Mouse (Mus musculus) left cerebral cortex, postnatal 14 days (tissue): Measurements from ENCODE around the gene Cidec. TPM values are rescaled to one million over a fixed set of nuclear protein-coding genes. Genes with fewer than 3 reads are reported as not detected.

Experiments used
- DNase-seq, 2 experiments: peaks; one replicate each; pipeline ENCODE4 v3.0.0; 2021 to 2022; ENCODE audit warnings: low spot score in 2 of 2, mixed read lengths in 1 of 2
- intact Hi-C: fragments of 180-260 bp; cut with DNase I; formaldehyde crosslinking; loops from one replicate; pipeline ENCODE4 v1.15.1; 2025
- microRNA-seq, 2 experiments: library from miRNA; unstranded; fragments of <30 nt; microRNA quantifications; one replicate each; pipeline ENCODE4 v1.2.0; 2022
- total RNA-seq, 2 experiments: library from RNA; stranded (reverse); gene quantifications; 2 replicates each; pipeline ENCODE4 v1.2.3; 2021

Gene Cidec
- total RNA-seq, 2 experiments from 2014 or later = not detected

DNA sequence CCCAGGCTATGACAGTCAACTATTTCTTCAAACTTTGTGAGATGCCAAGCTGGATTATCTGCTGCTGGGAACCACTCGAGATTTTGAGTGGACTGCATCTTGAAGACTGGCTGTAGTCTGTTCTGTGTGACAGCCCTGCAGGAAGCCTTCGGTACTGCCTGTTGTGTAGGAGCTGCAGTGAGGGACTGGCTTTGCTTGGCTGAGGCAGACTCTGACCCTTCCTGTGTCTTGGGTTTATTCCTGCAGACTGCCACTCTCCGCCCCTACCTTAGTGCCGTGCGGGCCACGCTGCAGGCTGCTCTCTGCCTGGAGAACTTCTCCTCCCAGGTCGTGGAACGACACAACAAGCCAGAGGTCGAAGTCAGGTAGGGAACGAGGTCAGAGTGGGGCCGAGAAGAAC lies 55.1 kb downstream of the Cidec start:
- intact Hi-C loops = no loop called here
- no peak for DNase-seq

DNA sequence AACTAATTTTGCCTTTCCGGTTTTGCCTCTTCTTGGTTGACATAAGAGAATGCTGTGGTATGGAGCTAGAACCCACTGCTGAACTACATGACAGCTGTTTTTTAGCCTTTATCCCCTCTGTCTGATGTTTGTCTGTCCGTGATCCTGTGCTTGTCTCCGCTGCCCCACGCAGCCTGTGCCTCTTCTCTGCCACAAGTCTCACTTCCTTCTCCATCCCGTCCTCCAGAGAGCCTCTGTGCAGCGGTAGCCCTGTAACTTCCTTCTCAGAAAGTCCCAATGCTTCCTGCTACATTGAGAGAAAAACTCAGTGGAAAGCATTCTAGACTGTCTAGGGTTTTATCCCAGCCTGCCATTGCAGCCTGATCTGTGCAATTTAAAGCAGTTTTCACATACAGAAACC lies 56.3 kb downstream of the Cidec start:
- intact Hi-C loops = loop anchor here (5.0 kb wide), 1 partner anchor 37 kb away; the partner anchor contains the start of gene Camk1
- no peak for DNase-seq

DNA sequence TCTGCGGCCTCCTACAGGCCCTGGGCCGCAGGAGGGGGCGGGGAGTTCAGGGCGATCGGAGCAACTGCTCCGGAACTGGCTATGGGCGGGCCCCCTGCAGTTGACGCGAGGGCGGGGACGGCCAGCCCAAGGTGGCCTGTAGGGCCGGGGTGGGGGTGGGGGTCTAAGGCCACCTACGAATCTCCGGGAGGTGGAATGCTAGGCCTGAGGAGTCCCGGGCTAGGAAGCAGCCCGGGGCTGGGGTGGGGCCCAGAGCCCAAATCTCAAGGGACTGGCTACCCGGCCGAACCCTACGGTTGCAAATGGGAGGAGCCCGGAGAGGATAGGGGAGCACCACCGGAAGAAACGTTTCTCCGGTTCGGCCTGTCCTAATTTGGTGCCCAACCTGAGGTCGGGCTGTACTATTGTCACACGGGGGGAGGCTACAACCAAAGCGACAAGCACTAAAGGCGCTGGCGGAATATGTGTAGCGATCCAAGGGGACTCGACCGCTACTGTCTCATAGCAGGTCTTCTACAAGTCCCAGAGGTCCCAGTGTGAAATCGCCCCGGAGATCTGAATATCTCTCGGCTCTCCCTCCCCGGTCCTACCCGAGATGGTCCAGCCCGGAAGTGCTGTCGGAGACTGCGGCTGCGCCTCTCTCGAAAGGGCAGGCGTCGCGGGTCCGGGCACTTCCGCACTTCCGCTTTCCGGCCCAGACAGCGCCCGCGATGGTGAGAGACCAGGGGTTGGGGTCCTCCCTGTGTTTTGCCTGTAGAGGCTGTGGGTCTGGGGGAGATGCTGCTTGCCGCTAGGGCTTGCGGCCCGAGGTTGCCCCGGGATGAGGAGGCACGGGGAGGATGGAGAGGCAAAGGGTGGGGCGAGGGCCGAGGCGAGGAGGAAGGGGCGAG lies 57.8 kb downstream of the Cidec start, which contains the start of the genes Tada3 and Arpc4:
TSS of gene Tada3 (minus strand) at position 388 of the 890 bp plus-strand sequence.
TSS of gene Arpc4 (plus strand) at position 620 of the 890 bp plus-strand sequence.
- intact Hi-C loops = loop anchor here (5.0 kb wide), 1 partner anchor 35 kb away; the partner anchor contains the start of gene Camk1
- DNase-seq = peak; percentile 91 to 93

DNA sequence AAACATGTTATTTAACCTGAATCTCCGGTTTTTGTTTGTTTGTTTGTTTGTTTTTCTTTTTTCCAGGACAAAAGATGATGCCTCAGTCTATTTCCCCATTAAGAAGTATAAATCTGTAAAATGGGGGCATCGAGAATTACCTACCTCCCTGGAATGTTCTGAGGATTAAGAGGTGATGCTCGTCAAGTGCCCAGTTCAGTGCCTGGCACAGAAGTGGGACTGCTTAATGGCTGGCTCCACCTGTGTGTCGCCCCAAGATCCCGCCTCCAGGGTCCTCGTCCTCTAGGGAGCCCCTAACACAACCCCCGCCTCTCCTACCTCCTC lies 58.4 kb downstream of the Cidec start:
- intact Hi-C loops = loop anchor here (5.0 kb wide), 1 partner anchor 35 kb away; the partner anchor contains the start of gene Camk1
- no peak for DNase-seq

Small RNA genes lying within 50 kb of the gene (microRNA-seq; reads per million reads assigned to microRNA genes)
- gene Gm24387 = 0 reads per million in 2 experiments

Other genes starting within 250 kb of the Cidec start
- 10 to 100 TPM; 98.3 to 98.4 TPM for gene Lhfpl4, start 240.4 kb downstream of the Cidec start, total RNA-seq
- 10 to 100 TPM; 21.3 to 21.6 TPM for gene Mtmr14, start 197.9 kb downstream of the Cidec start, total RNA-seq
- 10 to 100 TPM; 48.3 to 66.5 TPM for gene Cpne9, start 153.5 kb downstream of the Cidec start, total RNA-seq
- gene Brpf1, start 128.6 kb downstream of the Cidec start, total RNA-seq = 10 to 100 TPM; 25.7 to 26.9 TPM
- gene Ogg1, start 108.8 kb downstream of the Cidec start, total RNA-seq = 1 to 10 TPM; 4.9 to 5.8 TPM
- 100 to 1,000 TPM; 102 to 109 TPM for gene Camk1, start 91.8 kb downstream of the Cidec start, total RNA-seq
- 10 to 100 TPM; 48.6 to 56.8 TPM for gene Tada3, start 57.9 kb downstream of the Cidec start, total RNA-seq
- 100 to 1,000 TPM; 285 to 296 TPM for gene Arpc4, start 57.6 kb downstream of the Cidec start, total RNA-seq
- 1 to 10 TPM; 6.5 to 7.8 TPM for gene Ttll3, start 46.5 kb downstream of the Cidec start, total RNA-seq
- 10 to 100 TPM; 13.4 to 16.5 TPM for gene Rpusd3, start 16.4 kb downstream of the Cidec start, total RNA-seq
- 10 to 100 TPM; 47.9 to 48.3 TPM for gene Jagn1, start 6.8 kb upstream of the Cidec start, total RNA-seq
- under 1 TPM; 0.53 to 0.55 TPM for gene Il17re, start 22.7 kb upstream of the Cidec start, total RNA-seq
- gene Il17rc, start 35.7 kb upstream of the Cidec start, total RNA-seq = 1 to 10 TPM; 3.9 to 5.4 TPM
- gene Creld1, start 47.5 kb upstream of the Cidec start, total RNA-seq = 100 to 1,000 TPM; 107 to 111 TPM
- 10 to 100 TPM; 48.0 to 48.6 TPM for gene Prrt3, start 66.2 kb upstream of the Cidec start, total RNA-seq
- 10 to 100 TPM; 85.3 to 86.4 TPM for gene Emc3, start 95.9 kb upstream of the Cidec start, total RNA-seq
- 1 to 10 TPM; 2.2 to 3.2 TPM for gene Fancd2, start 95.9 kb upstream of the Cidec start, total RNA-seq
- gene Fancd2os, start 165.0 kb upstream of the Cidec start, total RNA-seq = under 1 TPM in 1 of 2 experiments, not detected in 1; 0.42 TPM
- gene Brk1, start 169.0 kb upstream of the Cidec start, total RNA-seq = 100 to 1,000 TPM; 236 to 243 TPM
- gene Vhl, start 188.2 kb upstream of the Cidec start, total RNA-seq = 10 to 100 TPM; 48.4 to 51.9 TPM
- 10 to 100 TPM; 19.5 to 23.5 TPM for gene Irak2, start 202.7 kb upstream of the Cidec start, total RNA-seq